Mouse (Mus musculus) brain, embryonic 14.5 days (tissue): ENCODE data around the gene Rbms1. TPM values are rescaled to one million over a fixed set of nuclear protein-coding genes. Genes with fewer than 3 reads are reported as not detected.

Experiments used
- DNase-seq: peaks from one replicate; pipeline ENCODE4 v3.0.0-alpha.2; 2011; ENCODE audit warnings: low read depth
- CTCF ChIP-seq: fragments of 200-500 bp; IDR thresholded peaks from 2 replicates; pipeline ENCODE4 v1.5.1; 2012; ENCODE audit warnings: inconsistent platforms, mild to moderate bottlenecking, moderate library complexity, borderline replicate concordance; ENCODE audit not compliant: insufficient read depth, insufficient read length; ENCODE audit errors: extremely low read depth
- POLR2A ChIP-seq: fragments of 200-500 bp; IDR thresholded peaks from 2 replicates; pipeline ENCODE4 v1.6.1; 2012; ENCODE audit warnings: mild to moderate bottlenecking, inconsistent platforms, borderline replicate concordance; ENCODE audit not compliant: poor library complexity, insufficient read depth, insufficient read length, severe bottlenecking; ENCODE audit errors: extremely low read depth
- polyA plus RNA-seq: library from polyadenylated mRNA; depleted of rRNA; stranded (reverse); fragments of >200 nt; gene quantifications from 2 replicates; pipeline ENCODE4 v1.2.3, GENCODE M21; 2012

Rbms1 gene
- polyA plus RNA-seq, 1 experiment: 45.5 TPM

- DNase-seq: no peak
- TF ChIP-seq POLR2A (no peak), CTCF (no peak)
Measured at GRCm38 (mm10) chr2:60870450-60870849, 92.5 kb downstream of the Rbms1 start.

DNA sequence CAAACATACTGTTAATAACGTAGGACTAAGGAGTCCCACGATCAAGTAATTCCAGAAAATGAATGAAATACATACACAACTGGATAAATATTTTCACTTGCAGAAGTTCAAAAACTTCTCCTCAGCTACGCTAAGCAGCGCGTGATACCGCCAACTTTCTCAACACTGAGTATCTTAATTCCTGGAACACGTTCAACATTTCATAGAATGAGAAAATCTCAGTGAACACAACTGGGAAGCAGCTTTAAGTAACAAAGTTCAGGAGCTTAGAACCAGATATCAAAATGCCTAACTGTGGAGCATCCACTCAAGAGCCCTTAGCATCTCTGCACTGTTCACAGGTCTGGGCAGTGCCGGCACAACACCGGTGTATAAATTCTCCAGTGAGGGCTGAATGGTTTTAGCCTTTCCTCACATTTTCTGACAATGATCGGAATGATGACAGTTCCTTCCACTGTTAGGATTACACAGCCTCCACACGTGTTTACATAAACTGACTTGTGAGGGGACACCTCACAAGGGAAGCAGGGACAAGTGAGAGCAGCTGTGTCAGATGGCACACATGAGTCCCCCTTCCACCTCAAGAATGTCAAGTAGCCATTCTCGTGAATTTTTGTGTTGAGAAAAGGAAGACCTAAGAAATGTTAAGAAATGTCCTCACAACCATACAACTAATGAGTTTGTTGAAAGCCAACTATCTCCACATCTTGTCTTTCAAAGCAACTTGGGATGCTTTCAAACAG, 93.8 kb downstream of the Rbms1 start:
- no peak for DNase-seq
- no peak for TF ChIP-seq POLR2A
- TF ChIP-seq CTCF: no peak

DNA sequence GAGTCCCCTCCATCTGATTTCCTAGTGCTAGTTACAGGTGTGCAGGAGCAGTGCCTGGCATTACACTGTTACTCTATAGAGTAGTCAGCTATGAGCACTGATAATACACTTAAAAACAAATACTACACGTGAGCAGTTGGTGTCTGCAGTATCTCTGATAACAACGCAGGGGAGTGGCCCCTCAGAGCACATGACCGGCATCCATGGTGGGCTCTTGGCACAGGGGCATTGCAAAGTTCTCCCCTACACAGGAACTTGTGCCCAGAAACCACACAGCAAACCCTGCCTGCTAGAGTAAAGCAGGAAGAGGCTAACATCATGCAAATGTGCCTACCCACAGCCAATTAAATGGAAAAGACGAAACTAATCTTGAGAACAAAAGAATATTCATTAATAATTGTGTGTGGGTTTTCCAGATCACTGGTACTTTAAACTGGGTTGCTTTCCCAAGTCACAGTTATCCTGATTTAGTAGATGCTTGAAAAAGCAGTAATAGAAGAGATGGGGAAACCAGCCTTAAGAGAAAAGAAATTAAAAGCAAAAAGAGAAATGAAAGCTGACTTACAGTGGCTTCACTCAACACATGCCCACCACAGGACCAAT, 94.8 kb downstream of the Rbms1 start:
- no peak for TF ChIP-seq POLR2A
- TF ChIP-seq CTCF: no peak
- no peak for DNase-seq

- no peak for DNase-seq
- no peak for TF ChIP-seq POLR2A
- TF ChIP-seq CTCF: no peak
Measured at GRCm38 (mm10) chr2:60867304-60867703, 95.7 kb downstream of the Rbms1 start.

GRCm38 (mm10) chr2:60865869-60866268, 97.1 kb downstream of the Rbms1 start:
- no peak for DNase-seq
- TF ChIP-seq CTCF (no peak), POLR2A (no peak)

- no peak for TF ChIP-seq CTCF
- no peak for TF ChIP-seq POLR2A
- DNase-seq: no peak
Measured at GRCm38 (mm10) chr2:60864977-60865376, 98.0 kb downstream of the Rbms1 start.

DNA sequence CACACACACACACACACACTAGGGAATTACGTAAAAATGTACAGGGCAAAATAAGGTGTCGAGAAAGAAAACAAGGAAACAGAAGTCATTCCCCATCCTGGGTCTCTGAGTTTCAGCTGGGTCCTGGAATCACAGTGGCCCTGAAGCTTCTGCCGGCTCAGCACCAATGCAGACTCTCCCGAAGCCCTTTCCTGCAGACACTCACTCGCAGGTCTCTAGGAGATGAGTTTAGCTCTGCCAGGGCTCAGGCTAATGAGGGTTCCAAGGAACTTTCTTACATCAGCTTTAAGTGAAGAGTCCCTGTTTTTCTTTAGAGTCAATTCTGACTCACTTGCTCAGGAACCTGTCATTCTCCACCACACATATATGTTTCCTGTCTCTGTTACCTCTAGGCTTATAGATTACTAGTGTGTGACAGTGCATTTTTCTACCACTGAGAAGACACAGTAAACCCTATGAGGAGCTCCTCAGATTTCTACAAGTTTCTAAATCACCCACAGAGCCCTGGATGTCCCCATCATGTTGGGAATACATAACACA, 98.7 kb downstream of the Rbms1 start:
- no peak for DNase-seq

DNA sequence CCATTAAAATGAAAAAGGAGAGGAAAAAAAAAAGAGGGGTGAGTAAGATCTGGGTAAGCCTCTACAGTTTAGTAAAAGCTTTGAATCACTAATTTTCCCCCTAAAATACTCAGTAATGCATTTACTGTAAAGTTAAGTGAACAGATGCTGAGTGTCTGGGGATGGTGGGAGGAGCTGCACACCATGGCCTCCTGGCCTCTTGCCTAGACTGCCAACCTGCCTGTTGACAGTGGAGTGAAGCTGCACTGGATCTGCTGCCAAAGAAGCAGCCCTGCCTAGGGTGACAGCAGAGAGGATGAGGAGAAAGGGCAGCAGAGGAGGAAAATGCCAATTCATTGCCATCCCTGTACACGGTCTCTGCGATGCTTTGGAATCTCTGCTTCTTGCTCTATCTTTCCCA, 99.2 kb downstream of the Rbms1 start:
- DNase-seq: peak; percentile 73
- TF ChIP-seq POLR2A: no peak
- TF ChIP-seq CTCF: no peak

More for the DNA sequence above, 98.7 kb downstream of the Rbms1 start:
- TF ChIP-seq CTCF (no peak), POLR2A (no peak)

DNA sequence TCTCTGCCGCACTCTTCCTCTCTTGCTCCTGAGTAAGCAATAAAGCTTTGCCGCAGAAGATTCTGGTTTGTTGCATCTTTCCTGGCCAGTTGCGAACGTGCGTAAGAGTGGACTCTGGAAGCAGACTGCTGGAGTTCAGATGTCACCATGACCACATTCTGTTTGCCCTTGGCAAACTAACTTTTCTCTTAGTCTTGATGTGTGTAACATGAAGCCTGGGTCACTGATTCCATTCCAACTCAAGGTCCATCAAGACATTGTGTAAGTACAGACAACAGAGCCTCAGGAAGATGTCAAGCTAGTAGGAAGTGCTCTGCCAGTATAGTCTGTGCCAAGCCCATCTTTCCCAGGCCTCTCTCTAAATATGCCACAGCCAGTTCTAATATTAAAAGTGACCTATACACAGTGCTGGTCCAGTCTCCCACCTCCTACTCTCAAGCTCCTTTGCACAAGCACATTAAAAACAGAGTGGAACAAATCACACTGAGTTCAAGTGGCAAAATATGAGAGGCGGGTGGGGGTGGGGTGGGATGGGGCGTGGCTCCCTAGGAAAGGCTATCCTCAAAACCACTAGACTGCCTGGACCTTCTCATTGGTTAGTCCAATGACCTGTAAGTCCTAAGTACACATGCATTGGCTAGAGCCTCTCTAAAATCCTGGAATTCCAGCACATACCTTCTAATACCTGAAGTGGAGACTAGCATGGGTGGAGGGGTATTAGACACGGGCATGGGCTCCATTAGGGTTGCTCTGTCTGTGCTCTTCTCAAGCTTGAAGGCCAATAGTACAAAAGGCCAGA, 99.9 kb downstream of the Rbms1 start:
- no peak for TF ChIP-seq POLR2A
- TF ChIP-seq CTCF: no peak
- no peak for DNase-seq

DNA sequence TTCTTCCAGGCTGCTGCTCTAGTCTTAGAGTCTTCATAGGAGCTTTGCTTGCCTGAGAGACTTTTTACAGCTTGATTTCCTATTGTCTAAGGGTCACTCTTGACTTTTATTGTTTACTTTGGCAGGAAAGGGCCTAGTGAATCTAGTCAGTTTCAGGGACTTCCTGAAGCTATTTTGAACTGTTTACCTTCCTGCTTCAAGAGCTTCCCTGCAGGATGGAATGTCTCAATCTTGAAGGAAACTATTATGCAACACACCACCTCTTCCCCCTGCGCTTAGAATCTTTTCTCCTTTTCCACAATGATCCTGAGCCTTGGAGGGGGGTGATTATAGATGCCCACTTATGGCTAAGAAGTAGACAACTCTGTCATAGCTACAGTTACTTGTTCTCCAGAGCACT, 104.9 kb downstream of the Rbms1 start:
- no peak for TF ChIP-seq POLR2A
- TF ChIP-seq CTCF: no peak
- DNase-seq: no peak

DNA sequence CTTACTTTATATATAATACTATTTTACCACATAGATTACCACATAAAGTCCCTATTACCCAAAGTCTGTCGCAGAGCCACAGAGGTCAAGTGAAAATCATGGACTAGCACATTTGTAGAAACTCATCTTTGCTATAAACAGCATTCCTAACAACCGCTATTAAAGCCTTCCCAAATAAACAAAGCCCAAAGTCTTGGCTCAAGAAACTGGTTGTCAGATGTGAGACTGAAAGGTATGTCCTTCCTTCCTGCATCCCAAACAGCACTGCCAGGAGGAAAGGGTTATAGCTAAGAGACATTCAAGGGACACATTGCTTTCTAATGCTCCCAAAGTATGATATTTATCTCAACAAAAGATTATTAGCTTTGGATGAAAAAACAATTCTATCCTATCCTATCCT, 106.9 kb downstream of the Rbms1 start:
- no peak for TF ChIP-seq CTCF
- no peak for DNase-seq

DNA sequence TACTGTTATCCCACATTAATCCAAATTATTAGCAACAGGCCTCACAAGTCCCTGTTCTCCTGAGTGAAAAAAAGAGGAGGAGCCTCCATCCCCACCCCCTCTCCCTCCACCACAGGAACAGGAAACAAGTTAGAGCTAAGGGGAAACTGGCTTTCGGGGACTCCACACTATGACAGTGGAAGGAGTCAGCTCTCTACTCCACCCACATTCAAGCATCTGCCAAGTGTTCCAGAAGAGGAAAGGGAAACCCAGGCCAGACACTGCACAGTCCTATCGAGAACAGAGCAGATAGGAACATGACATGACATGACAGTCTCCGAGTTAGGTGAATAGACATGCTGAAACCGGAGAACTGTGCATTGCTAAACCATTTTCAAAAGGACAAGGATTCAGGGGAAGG, 108.0 kb downstream of the Rbms1 start:
- TF ChIP-seq CTCF (no peak), POLR2A (no peak)
- no peak for DNase-seq

DNA sequence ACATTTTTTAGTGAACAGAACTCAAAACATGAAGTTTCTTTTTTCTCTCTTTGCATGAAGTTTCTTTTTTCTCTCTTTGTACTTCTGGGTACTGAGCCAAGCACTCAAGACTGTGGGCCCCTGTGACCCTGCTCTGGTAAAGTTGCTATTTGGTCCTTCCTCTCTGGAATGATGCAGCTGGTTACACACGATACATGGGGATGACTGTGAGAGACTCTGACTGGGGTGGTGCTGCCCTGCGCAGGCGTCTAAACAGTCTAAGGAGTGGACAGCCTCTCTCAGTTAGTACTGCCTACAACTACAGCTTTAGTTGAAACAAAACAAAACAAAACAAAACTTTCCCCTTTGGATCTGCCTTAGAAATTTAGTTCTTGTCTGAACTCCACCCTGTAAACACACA, 111.1 kb downstream of the Rbms1 start:
- DNase-seq: no peak

More for the DNA sequence above, 111.1 kb downstream of the Rbms1 start:
- TF ChIP-seq CTCF: no peak
- no peak for TF ChIP-seq POLR2A
